Mouse (Mus musculus) mature B cell (primary cell): Measurements from ENCODE around the gene Prmt3.

ENCODE experiments used
- in situ Hi-C: fragments of 300-500 bp; cut with MboI; formaldehyde crosslinking; loops from 2 replicates; pipeline ENCODE4 v1.14.3; 2019

The Prmt3 gene

DNA sequence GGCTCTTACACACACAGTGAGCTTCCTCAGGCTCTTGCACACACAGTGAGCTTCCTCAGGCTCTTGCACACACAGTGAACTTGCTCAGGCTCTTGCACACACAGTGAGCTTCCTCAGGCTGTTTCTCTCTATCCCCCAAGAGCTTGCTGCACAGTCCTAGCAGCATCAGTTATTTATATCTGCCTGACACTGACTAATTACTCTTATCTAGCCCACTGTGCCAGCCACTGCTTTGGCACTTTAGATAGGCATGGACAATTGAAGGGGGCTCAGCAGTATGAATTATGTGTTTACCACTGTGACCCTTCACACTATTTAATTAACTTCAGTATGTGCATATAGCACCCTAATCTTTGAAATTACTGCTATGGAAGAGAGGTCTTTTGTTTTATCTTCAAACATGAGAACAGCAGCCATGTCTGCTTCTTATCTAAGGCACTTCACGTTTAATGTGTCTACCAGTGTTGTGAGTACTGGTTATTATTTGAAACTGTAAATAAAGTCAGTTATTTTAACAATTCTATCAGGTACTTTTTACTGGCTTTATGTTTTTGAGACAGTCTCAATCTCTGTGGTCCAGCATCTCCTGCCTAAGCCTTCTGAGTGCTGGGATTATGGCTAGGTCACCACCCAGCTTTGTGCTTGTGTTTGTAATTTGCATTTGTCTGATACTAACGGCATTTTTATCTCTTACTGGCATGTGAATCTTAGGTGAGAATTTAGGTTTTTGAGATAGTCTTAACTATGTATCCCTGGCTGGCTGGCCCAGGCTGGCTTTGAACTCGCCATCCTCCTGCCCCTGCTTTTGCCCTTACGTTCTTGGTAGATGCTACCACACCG, 75.4 kb downstream of the Prmt3 start:
- in situ Hi-C loops: no loop called here

DNA sequence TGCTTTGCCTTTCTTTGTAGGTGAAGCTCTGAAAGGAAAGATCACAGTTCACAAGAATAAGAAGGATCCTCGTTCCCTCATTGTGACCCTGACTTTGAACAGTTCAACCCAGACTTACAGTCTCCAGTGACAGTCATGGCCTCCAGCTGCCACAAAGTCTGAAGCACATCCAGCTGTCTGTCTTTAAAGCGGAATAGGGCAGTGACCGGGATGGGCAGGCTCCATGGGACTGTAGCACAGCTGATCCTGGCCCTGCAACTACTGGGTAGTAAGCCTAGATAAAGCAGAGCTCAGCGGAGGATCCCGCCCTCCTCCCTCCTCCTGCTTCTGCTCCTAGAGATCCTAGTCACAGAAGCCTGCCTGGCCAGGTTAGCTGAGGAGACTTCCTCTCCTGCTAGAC, 79.2 kb downstream of the Prmt3 start:
- in situ Hi-C loops: no loop called here

DNA sequence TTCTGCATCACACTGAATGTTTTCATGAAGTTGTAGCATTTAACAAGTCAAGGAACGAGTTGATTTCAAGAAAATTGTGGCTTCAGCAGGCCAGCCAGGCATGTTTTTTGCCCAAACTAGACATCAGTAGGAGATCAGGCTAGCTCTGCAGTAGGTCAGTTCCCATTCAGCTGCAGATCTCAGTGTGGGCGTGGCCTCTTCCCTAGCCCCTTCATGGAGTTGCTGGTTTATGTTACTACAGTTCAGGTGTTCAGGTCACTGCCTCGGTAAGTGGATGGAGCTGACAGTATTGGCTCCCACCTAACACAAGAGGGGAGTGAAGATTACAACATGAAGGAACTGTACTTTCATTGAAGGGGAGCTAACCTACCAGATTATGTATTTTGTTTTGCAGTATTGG, 80.1 kb downstream of the Prmt3 start:
- in situ Hi-C loops: no loop called here

DNA sequence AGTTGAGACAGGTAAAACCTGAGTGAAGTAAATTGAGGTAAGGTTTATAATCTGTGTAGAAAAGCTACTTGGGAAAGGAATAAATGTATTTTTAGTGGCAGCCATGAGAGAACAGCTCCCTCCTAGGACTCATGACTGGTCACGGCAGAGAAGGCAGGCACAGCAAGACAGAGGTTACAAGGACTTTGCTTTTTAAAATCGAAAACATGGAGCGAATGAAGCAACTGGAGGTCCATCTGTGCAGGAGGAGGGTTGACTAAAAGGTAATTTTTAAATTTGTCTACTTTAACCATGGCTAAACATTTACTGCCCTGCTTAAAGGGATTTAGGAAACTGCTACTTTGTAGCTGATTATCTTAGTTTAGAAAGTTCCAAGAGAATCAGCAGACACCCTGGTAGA, 81.7 kb downstream of the Prmt3 start:
- in situ Hi-C loops: no loop called here

DNA sequence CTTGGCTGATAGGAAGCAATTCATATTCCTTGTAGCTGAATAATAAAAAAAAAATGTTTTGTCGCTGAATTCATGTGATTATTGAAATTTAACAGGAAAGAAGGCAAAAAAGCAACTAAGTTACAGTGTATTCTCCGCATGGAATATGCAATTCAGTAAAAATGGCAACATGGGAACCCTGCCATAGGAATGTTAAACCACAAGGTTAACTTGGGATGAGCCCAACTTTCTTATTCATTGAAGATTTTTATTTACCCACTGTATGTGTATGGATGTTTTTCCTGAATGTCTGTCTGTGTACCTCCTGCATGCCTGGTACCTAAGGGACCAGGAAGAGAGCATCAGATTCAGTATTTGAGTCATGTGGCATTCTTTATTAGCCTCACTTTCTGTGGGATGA, 83.0 kb downstream of the Prmt3 start:
- in situ Hi-C loops: no loop called here

DNA sequence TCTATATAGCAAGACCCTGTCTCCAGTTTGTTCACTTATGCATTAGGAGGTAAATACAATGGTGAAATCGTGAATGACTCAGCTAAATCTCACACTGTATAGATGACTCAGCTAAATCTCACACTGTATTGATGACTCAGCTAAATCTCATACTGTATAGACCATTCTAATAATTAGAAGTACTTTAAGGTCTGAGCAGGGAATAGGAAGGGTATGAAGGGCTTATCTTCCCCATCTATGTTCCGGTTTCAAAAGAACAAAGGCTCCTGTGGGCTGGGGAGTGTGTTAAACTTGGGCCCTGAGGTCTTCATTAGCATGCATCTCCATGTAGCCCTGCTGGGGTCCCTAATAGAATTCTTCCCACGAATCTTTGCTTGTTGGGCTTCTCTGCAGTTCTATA, 85.6 kb downstream of the Prmt3 start:
- in situ Hi-C loops: no loop called here

DNA sequence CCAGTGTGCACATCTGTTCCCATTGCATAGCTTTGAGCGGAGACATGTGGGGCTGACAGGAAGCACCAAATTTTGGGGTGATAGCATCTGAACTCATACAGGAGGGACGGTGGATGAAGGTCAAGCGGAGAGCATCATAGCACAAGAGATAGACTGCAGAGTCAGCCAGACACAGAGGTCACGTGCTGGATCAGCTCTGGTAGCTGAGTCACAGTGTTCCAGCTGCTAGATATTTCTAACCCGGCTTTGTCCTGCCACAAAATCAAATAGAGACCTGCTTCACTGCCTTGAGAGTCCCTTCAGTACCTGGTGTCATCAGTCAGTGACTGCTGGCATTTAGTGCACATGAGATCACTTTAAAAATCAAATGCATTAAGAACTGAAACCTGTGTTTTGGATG, 91.5 kb downstream of the Prmt3 start:
- in situ Hi-C loops: no loop called here

DNA sequence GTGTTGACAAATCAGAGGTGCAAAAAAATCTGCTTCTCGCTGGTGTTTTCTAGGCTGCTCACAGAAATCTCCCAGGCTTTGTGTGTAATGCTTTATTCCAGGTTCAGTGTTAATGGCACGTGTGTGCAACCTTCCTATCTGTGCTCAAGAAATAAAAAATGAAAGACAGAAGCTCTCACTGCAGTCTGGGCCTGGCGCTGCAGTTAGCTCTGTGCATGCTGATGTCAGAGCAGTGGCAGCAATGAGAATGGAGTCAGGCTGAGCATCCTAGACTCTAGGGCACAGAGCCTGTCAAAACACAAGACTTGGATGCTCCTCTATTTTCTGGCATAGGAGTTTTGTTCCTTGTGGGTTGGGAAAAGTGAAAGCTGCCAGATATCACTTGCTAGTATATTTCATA, 92.1 kb downstream of the Prmt3 start:
- in situ Hi-C loops: no loop called here

DNA sequence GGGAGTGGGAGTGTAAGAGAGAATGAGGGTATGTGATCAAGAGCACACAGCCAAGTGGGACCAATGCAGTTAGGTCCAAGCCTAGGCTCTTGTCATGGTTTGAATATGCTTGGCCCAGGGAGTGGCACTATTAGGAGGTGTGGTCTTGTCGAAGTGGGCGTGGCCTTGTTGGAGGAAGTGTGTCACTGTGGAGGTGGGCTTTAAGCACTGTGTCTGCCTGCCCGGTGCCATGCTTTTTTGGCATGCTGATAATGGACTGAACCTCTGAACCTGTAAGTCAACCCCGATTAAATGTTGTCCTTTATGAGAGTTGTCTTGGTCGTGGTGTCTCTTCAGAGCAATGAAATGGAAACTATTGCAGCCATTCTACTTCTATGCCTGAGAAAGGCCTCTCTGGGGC, 99.2 kb downstream of the Prmt3 start:
- in situ Hi-C loops: no loop called here

DNA sequence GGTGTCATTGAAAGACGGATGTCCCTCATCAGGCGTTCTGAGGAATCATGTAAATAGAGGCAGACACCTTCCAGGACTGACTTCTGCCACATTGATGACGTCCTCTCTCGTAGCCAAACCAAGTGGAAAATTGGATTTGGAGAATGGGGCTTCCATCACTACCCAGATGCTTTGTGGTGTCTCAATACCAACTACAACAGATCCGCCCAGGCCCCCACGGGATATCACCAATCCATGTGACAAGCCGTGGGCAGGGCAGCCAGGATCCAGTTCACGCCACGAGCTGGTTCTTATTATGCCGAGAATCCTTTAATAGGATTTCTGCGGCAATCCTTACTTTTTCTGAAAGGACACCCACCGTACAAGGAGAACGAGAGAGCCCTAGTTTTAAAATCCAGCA, 100.9 kb downstream of the Prmt3 start:
- in situ Hi-C loops: no loop called here

DNA sequence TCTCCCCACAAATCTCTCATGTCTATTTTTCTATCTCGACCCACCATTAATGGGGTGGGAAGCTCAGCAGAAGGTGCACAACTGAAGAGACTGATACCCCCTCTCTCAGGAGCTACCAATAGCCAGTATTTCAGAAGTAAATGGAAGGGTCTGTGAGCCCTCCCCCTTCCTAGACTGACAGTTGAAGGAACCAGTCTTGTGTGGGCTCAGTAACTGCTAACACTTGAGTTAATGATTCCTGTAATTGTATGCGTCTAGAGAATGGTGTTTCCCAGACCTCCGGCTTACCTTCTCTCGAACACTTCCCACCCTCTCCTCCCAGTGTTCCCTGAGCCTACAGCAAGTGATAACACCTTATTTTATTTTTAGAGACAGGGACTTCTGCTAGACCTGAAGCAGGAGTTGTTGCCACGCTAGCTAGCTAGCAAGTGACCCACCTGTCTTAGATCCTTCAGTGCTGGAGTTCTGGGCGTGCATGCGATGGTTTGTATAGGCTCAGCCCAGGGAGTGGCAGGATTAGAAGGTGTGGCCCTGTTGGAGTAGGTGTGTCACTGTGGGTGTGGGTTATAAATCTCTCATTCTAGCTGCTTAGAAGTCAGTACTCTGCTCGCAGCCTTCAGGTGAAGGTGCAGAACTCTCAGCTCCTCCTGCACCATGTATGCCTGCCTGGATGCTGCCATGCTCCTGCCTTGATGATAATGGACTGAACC, 102.0 kb downstream of the Prmt3 start:
- in situ Hi-C loops: no loop called here

DNA sequence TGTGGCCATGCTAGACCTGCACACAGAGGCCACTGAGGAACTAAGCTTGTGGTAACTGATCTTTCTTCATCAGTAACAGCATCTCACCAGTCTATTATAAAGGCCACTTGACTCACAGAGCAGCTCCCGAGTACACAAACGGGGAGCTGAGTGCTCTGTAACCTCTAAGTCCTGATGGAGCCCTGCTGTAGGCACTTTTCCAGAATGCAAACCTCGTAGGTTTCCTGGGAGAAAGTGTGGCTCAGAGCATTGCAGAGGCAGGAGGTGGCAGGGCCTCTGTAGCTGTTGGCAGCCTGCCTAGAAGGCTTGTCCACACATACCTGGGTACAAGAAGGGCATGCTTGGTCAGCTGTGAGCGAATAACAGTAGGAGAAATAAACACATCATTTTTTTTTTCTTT, 104.1 kb downstream of the Prmt3 start:
- in situ Hi-C loops: no loop called here

DNA sequence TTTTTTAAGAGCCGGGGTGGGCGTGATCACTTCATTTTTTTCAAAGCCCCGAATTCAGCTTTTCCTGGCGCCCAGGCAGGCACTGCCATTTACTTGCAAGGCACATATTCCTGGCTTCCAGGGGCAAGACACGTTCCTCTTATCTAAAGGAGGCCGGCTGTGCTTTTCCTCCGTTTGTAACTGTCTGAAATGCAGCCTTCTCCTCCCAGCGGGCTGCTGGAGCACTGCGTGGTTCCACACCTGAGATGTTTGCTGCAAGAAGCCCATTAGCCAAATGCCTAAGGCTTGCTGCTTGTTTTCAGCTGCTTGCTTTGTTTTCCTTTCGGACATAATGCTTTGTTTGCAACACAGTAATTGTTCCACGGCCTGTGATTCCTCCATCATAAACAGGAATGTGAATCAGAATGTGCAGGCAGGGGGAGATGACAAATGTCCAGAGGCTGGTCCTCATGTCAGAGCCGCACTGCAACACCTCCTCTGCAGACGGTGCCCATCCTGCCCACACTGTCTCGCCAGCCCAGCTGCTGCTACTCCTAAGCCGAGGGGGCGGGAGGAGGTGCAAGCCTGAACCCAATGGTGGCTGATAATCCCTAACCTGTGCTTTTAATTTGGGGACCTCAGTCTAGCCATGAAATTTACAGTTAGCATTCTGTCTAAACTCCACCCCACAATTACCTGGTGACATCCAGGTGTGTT, 104.7 kb downstream of the Prmt3 start:
- in situ Hi-C loops: no loop called here

DNA sequence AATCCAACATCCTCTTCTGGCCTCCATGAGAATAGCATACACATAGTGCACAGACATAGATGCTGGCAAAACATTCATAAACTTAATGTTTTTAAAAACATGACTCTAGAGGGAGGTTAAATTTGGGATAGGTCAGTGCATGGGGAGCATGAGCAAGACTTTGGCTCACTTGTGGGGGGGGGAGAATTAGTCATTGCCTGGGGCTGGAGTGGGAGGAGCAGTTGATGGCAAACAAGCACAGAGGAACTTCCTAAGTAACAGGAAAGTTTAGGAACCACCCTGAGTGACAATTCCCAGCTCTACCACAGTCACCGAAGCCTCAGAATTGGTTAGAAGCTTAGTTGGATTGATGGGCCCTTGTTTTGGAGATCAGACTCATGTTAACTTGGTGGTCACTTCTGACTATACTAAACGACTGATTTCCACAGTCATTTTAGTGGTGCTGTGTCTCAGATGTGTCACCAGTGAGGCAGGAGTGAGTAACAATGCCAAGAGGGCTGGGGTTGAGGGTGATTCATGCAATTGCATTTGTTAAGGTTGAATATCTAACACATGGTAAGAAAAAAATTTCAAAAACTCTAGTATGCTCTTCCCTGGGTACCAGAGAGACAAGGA, 109.7 kb downstream of the Prmt3 start:
- in situ Hi-C loops: no loop called here

DNA sequence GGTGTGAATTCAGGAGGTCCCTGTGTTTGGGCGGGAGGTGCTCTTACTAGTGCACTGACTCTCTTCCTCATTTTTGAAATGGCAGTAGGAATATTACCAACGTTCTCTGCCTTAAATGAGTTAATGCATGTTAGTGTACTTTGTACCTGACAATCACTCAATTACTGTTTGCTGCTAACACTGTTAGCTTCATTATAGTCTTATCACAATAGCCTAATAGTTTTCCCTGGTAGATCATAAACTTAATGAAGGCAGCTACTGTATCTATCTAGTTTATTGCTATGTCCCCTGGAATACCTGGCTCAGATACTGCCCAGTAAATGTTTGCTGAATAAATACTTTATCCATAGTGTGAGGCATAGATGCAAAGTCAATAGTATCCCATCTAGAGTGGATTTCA, 116.6 kb downstream of the Prmt3 start:
- in situ Hi-C loops: no loop called here

DNA sequence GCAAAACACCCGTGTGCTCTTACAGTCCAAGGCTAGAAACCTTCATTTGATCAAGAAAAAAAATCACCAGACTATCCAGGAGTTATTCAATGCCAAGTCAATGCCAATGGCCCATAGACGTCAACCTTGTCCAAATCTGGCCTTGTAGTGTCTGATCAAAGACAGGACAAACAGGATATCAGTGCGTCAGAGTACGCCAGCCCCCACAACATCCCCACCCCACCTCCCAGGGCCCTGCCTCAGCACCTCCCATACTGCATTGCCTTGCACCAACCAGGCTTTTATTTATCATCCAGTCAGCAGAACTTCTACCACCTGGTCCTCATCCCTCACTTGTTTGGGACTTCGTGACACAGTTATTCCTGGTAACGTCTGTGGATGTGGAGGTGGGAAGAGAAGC, 117.2 kb downstream of the Prmt3 start:
- in situ Hi-C loops: no loop called here

DNA sequence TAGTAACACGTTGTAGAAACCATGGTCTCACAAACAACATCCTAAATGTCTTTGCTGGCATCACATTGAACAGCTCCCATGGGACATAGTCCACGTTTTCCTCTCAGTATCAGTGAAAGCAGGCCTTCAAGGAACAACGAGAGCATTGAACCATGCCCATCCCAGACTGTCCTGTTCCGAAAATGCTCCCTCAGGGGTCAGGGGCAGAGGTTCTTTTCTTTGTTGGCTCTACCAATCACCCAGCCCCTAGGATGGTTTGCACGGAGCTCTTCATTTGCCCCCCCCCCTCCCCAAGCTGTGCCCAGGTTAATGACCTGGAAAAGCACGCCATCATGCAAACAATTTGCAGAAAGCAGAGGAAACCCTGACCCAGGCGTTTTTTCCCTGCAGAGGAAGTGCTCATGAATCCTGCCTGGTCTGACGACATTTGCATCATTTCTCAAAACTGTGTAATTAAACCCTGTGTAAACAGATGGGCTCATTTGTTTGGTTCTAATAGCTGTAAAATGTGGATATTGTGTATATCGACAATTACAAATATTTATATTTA, 123.9 kb downstream of the Prmt3 start:
- in situ Hi-C loops: no loop called here

DNA sequence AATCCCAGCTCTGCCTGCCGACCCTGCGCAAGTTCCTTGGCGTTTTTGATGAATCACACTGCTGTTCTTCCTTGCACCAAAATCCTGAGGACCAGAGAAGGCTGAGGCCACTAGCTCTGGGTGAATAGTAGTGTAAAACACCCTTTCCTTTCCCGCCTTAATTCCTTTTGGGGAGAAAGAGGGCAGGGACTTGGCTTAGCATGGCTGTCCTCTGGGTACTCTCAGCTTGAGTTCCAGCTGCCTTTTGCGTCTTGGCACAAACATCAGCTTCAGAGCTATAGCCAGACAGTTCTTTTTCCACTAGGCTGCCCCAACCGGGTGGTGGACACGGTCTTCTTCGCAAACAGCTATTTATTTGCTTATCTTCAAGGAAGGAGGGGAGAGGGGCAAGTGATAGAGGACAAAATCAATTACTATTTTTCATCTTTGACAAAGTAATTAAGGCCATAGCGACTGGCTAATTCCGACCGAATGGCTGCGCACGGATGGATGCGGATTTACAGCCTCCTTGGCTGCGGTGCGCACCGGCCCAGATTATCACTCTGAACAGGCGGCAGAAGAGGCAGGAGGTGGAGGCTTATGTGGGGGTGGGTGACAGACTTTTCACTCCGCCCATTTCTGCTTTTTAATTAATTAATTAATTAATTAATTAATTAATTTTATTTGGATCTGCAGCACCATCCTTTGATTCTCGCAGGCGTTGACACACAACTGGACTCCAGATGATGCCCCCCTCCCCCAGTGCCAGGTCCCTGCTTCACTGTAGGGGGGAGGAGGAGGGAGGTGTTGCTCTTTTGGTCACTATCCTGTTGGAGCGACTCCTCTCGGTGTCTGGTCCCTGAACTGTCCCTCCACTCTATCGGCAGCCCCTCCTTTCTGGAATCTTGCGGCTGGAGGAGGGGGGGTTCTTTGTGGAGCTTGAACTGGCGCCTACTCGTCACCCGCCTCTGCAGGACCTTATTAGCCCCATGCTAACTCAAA, 129.3 kb downstream of the Prmt3 start:
- in situ Hi-C loops: no loop called here
